Mouse (Mus musculus) megakaryocyte, embryonic 14.5 days (primary cell): Measurements from ENCODE around the gene Simc1. TPM values are rescaled to one million over a fixed set of nuclear protein-coding genes. Genes with fewer than 3 reads are reported as not detected.

ENCODE experiments used
- H3K27me3 ChIP-seq: replicated peaks from 2 replicates; pipeline ENCODE3; 2012; ENCODE audit warnings: inconsistent platforms
- H3K36me3 ChIP-seq: replicated peaks from 2 replicates; pipeline ENCODE3; 2012; ENCODE audit warnings: low read length, inconsistent platforms, mixed read lengths
- H3K4me1 ChIP-seq: 2 replicates; pipeline ENCODE4 v1.6.1; 2012; ENCODE audit warnings: inconsistent platforms
- H3K4me3 ChIP-seq: replicated peaks from 2 replicates; pipeline ENCODE3; 2012; ENCODE audit warnings: moderate library complexity, mild to moderate bottlenecking, inconsistent platforms
- H3K9me3 ChIP-seq: 2 replicates; pipeline ENCODE4 v1.6.1; 2012; ENCODE audit warnings: inconsistent platforms
- FLI1 ChIP-seq: IDR thresholded peaks from 2 replicates; pipeline ENCODE4 v1.6.1; 2012; ENCODE audit warnings: low read length, inconsistent platforms, mixed read lengths
- GATA1 ChIP-seq: IDR thresholded peaks from 3 replicates; pipeline ENCODE4 v1.6.1; 2012; ENCODE audit warnings: mixed read lengths, low read length, inconsistent platforms, borderline replicate concordance
- polyA plus RNA-seq: library from polyadenylated mRNA; stranded (reverse); fragments of >175 nt; gene quantifications from 2 replicates; pipeline ENCODE4 v1.2.3, GENCODE M21; 2012; ENCODE audit warnings: low replicate concordance; ENCODE audit not compliant: insufficient read depth

Simc1 gene
- polyA plus RNA-seq, 1 experiment: 0.06 TPM

GRCm38 (mm10) chr13:54575489-54575888 is 71.9 kb downstream of the Simc1 start:
- H3K4me3 ChIP-seq: peak overlapping the region; percentile 97
- H3K9me3 ChIP-seq: no peaks in the 10 kb centered on the region
- peaks cover 58% of the 10 kb centered on the region for H3K4me1 ChIP-seq
- H3K27me3 ChIP-seq: no peaks in the 10 kb centered on the region
- TF ChIP-seq FLI1: no peak
- peaks cover 44% of the 10 kb centered on the region for H3K36me3 ChIP-seq

- Histone ChIP-seq H3K36me3 (peaks cover 67% of the 10 kb centered on the region), H3K4me1 (peaks cover 55% of the 10 kb centered on the region), H3K27me3 (no peaks in the 10 kb centered on the region), H3K4me3 (peak overlapping the region; percentile 28), H3K9me3 (no peaks in the 10 kb centered on the region)
- TF ChIP-seq FLI1: no peak
- no peak for TF ChIP-seq GATA1
Measured at GRCm38 (mm10) chr13:54577652-54578507, 74.3 kb downstream of the Simc1 start.

- peaks cover 31% of the 10 kb centered on the region for H3K4me1 ChIP-seq
- no peak overlapping the region for H3K4me3 ChIP-seq
- H3K36me3 ChIP-seq: peaks cover 98% of the 10 kb centered on the region
- no peaks in the 10 kb centered on the region for H3K9me3 ChIP-seq
- TF ChIP-seq FLI1: no peak
- no peak for TF ChIP-seq GATA1
- H3K27me3 ChIP-seq: no peaks in the 10 kb centered on the region
Measured at GRCm38 (mm10) chr13:54581385-54581784, 77.8 kb downstream of the Simc1 start.

- Histone ChIP-seq H3K4me1 (peaks cover 27% of the 10 kb centered on the region), H3K36me3 (peaks cover 98% of the 10 kb centered on the region), H3K9me3 (no peaks in the 10 kb centered on the region), H3K27me3 (no peaks in the 10 kb centered on the region), H3K4me3 (peak overlapping the region; percentile 29)
- TF ChIP-seq GATA1 (no peak), FLI1 (no peak)
Measured at GRCm38 (mm10) chr13:54582126-54582525, 78.5 kb downstream of the Simc1 start.

GRCm38 (mm10) chr13:54582860-54583259 is 79.3 kb downstream of the Simc1 start:
- no peak for TF ChIP-seq FLI1
- TF ChIP-seq GATA1: no peak
- H3K9me3 ChIP-seq: no peaks in the 10 kb centered on the region
- H3K36me3 ChIP-seq: peaks cover 98% of the 10 kb centered on the region
- H3K4me3 ChIP-seq: no peak overlapping the region
- peaks cover 19% of the 10 kb centered on the region for H3K4me1 ChIP-seq
- H3K27me3 ChIP-seq: no peaks in the 10 kb centered on the region

- Histone ChIP-seq H3K27me3 (no peaks in the 10 kb centered on the region), H3K36me3 (peaks cover 75% of the 10 kb centered on the region), H3K9me3 (no peaks in the 10 kb centered on the region), H3K4me3 (no peak overlapping the region), H3K4me1 (peaks cover 20% of the 10 kb centered on the region)
- TF ChIP-seq FLI1: no peak
- TF ChIP-seq GATA1: no peak
Measured at GRCm38 (mm10) chr13:54585831-54586230, 82.3 kb downstream of the Simc1 start.

- Histone ChIP-seq H3K27me3 (no peaks in the 10 kb centered on the region), H3K4me3 (peak overlapping the region; percentile 98), H3K9me3 (no peaks in the 10 kb centered on the region), H3K4me1 (peaks cover 31% of the 10 kb centered on the region), H3K36me3 (peaks cover 60% of the 10 kb centered on the region)
- TF ChIP-seq GATA1 (no peak), FLI1 (no peak)
Measured at GRCm38 (mm10) chr13:54589414-54589995, 85.9 kb downstream of the Simc1 start.

- H3K36me3 ChIP-seq: peaks cover 60% of the 10 kb centered on the region
Measured at GRCm38 (mm10) chr13:54589996-54590951, 86.7 kb downstream of the Simc1 start, which contains the start of the genes Nop16 and Higd2a. Gene Nop16, minus strand, starts transcription at chr13:54590090. Gene Higd2a, plus strand, starts transcription at chr13:54590207.

GRCm38 (mm10) chr13:54591776-54592356 is 88.3 kb downstream of the Simc1 start:
- TF ChIP-seq GATA1 (no peak), FLI1 (no peak)
- Histone ChIP-seq H3K27me3 (no peaks in the 10 kb centered on the region), H3K36me3 (peaks cover 61% of the 10 kb centered on the region), H3K4me3 (no peak overlapping the region), H3K9me3 (no peaks in the 10 kb centered on the region), H3K4me1 (peaks cover 39% of the 10 kb centered on the region)

More at GRCm38 (mm10) chr13:54589996-54590951, 86.7 kb downstream of the Simc1 start, which contains the start of the genes Nop16 and Higd2a:
- Histone ChIP-seq H3K9me3 (no peaks in the 10 kb centered on the region), H3K4me3 (peak within 1 kb of the TSS; percentile 98), H3K27me3 (no peaks in the 10 kb centered on the region), H3K4me1 (peaks cover 31% of the 10 kb centered on the region)
- no peak for TF ChIP-seq FLI1
- no peak for TF ChIP-seq GATA1
